Mouse (Mus musculus) liver, embryonic 14.5 days (tissue): ENCODE measurements around the gene Ahnak.

ENCODE experiments used
- CTCF ChIP-seq: IDR thresholded peaks from 2 replicates; pipeline ENCODE4 v1.5.1; 2016; ENCODE audit warnings: antibody characterized with exemption, low read depth, control low read depth
- EP300 ChIP-seq: IDR thresholded peaks from 2 replicates; pipeline ENCODE4 v1.6.1; 2016; ENCODE audit warnings: antibody characterized with exemption, low read depth

DNA sequence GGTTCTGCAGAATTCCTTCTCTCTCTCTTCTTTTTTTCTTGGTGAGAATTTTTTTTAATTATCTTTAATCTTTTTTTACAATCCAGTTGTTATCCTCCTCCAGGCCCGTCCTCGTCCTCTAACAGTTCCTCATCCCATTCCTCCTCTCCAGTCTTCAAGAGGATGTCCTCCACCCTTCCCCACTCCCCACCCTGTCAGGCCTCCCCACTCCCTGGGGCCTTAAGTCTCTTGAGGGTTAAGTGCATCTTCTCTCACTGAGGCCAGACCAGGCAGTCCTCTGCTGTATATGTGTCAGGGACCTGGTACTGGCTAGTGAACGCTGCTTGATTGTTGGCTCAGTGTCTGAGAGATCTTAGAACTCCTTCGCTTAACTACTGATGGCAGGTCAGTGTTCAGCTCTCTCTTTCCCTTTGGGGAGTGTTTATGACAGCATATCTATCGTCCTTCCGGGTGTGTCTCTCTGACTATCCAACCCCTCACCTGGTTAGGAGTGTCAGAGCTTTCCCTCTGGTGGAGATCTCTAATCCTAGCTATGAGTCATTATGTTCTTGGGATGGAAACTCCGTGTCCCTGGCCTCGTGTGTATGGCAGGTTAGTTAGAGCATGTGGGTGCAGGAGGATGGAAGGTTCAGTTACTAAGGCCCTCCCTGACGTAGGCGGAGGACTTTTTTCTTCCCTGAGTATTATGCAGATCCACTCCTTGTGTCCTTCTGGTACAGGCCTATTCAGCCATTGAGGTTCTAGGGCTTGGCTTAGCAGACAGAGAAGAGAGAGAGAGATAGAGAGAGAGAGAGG lies 5.9 kb downstream of the Ahnak start:
- TF ChIP-seq CTCF = no peak
- no peak for TF ChIP-seq EP300
